Mouse (Mus musculus) retina, postnatal 7 days (tissue): Measurements from ENCODE around the gene Acad11.

Experiments
- DNase-seq: peaks from one replicate; pipeline ENCODE4 v3.0.0-alpha.2; 2012; ENCODE audit warnings: low read depth, low spot score

Gene Acad11

DNA sequence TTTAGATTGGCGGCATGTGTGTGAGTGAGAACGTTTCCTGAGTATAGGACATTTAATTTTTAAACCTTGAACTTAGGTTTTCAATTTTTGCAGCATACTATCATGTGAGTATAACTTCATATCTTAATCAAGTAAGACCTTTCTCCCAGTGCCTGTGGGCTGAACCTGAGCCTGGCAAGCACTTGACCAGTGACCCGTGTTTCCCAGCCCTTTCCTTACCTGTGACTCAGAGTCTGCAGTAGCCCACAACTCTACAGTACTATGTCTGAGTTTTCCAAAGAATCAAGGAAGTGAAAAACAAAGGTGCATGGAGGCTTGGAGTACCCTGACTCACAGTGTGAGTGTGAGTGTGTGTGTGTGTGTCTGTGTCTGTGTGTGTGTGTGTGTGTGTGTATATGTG is 16.9 kb downstream of the Acad11 start:
- no peak for DNase-seq

DNA sequence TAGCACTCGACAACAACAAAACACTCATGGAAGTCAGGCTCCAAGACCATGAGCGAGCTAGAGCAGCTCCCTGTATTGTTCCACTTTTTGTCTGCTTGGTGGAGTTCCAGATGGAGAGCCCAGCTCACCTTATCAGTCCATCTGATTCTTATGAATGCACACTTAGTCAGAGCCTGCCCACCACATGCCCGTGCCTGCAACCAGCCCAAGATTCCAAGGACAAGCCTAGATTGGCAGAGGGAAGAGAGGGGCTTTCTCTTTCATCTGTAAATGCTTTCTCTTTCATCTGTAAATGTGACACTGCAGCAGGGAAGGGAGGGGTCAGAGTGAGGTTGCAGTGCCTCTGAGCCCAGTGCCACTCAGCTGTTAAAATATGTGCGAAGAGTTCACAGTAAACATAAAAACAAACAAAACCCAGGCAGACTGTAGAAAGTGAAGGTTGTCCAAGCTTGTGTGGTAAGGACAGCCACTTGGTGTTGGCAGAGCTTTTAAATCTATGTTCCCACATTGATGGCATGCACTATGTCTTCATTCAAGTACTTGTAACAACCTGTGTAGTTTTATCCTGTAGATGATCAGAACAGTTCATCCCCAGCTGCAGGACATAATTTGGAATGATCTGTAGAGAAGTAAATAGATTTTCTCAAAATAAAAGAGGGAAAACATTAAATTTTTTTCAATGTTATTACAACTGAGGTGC is 22.7 kb downstream of the Acad11 start:
- no peak for DNase-seq

DNA sequence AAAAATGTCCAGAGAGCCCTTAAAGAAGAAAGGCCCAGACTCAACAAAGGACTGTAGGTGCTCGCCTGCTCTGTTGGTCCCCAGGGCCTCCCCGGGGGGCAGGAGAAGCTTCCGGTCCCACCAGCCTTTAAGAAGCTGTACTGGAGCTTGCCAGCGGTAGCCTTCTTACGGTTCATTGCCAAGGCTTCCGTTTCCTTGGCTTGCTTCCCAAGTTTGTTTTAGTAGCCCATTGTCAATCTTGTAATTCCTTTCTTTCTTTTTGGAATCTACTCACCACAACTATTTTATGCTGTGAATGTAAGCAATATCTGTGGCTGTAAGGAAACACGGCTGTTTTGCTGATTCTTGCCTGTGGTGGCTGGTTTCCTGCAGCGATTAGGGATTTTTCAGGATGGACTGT is 25.4 kb downstream of the Acad11 start:
- no peak for DNase-seq

- DNase-seq = no peak
Measured at GRCm38 (mm10) chr9:104092945-104093344, 29.8 kb downstream of the Acad11 start.

DNA sequence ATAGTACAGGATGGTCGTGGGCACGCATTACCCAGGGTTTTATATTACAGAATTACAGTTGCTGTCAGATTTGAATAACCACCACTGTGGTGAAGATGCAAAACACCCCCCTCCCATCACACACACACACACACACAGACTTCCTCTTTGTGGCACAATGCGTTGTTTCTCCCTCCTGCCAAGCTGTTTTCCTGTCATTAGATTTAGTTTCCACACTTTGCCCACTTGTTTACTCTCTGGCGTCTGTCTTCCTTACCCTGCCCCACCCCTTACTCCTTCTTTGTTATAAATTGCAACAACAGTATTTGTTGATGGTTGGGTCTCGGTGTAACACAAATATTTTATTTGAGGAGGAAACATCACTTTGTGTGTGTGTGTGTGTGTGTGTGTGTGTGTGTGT is 35.1 kb downstream of the Acad11 start:
- DNase-seq = no peak

GRCm38 (mm10) chr9:104099060-104099459 is 35.9 kb downstream of the Acad11 start:
- no peak for DNase-seq

- no peak for DNase-seq
Measured at GRCm38 (mm10) chr9:104100822-104101221, 37.6 kb downstream of the Acad11 start.

DNA sequence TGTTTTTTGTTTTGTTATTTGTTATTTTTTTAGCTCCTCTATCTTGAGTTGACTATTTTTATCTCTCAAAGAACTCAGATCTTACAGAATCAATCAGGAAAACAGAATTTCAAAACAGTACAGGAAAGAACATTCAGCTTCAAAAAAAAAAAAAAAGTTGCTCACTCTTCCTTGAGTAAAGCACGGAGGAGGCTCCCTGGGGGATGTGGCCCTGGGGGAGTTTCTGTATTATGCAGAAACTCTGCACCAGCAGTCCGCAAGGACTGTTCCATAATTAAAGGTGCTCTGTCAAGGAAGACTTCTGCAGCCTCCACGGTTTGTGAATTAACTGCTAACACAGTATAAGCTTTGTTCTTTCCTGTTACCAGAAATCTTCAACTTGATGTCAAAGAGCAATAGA is 38.3 kb downstream of the Acad11 start:
- no peak for DNase-seq

DNA sequence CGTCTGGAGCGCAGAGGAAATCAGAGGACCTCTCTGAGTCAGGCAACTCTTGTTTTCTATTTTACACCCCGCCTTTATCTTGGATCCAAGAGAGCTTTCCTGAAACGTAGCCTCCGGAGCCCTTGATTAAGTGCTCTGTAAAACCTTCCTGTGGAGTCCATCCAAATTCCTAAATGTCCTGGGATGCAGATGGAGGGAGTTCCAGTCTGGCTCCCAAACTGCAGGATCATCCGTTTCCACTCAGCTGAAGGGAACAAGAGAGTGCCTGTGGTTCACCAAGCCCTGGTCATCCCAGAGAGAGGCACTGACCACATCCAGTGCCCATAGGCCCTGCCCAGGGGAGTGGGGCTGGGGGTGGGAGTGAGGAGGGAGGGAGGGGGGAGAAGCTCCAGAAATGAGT is 39.1 kb downstream of the Acad11 start:
- DNase-seq = no peak

DNA sequence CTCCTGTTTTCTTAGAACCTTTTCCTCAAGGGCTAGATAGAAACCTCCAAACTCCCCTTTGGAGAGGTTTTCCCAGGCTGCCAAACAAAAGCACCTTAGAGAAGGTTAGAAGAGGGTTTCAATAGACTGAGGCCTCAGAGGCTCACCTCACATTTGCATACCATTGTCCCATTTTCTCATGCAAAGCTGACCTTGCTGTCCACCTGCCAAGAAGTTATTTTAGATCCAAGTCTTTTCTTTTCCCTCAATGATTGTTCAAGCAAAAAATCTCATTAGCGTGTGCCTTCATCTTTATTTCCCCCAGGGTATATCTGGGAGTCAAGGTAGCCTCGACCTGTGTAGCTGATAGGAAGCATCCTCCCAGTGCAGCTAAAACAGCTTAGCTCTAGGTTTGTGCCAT is 39.7 kb downstream of the Acad11 start:
- DNase-seq = no peak

DNA sequence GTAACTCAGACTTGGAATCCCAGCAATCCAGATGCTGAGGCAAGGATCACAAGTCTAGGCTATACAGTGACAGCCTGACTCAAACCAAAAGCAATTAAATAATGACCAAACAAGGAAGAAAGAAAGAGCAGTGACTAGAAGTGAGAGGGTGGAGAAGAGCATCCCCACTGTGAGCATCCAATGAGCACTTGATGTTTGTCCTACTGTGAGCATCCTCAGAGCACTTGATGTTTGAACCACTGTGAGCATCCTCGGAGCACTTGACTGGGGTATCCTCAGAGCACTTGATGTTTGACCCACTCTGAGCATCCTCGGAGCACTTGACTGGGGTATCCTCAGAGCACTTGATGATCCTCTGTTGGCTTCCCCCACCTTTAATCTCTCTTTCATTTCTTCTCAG is 41.8 kb downstream of the Acad11 start:
- no peak for DNase-seq

- no peak for DNase-seq
Measured at GRCm38 (mm10) chr9:104106930-104107329, 43.8 kb downstream of the Acad11 start.

DNA sequence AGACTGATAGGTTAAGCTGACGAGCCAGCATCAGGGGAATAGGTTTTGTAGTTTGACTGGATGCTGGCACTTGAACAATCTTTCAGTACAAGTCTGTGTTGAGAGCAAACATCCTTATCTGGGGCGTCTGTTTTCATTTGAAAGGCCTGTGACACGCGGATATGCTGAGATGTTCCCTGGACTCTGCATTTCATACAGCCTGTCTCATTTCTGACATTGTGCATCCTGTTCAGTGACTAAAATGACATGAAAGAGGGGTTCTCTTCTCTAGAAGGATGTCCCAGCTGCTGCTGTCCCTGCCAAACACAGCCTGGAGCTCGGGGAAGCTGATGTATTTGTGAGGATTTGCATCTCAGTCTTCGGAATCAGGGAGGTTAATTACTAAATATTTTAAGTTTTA is 44.3 kb downstream of the Acad11 start:
- DNase-seq = no peak

DNA sequence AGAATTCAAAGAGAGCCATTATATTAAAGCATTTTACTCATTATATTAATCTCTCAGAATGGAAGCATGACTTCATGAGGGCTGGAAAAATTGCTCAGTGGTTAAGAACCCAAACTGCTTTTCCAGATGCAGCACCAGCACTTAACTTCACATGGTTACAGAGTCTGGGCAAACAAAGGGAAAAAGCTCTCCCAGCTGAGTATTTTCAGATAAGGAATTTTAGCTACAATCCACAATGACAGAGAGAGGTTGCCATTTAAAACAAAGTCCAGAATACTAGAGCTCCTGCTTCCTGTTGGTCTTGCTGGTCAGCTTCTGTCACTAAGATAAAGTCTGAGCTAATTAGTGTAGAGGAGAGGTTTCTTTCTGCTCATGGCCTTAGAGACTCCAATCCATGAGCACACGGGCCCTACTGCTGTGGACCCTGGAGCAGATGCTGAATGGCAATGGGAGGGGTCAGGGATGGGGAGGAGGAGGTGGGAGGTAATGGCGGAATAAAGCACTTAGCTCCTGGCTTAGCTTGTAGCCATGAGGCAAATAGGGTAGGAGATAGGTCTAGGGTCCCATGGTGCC is 45.5 kb downstream of the Acad11 start:
- no peak for DNase-seq

DNA sequence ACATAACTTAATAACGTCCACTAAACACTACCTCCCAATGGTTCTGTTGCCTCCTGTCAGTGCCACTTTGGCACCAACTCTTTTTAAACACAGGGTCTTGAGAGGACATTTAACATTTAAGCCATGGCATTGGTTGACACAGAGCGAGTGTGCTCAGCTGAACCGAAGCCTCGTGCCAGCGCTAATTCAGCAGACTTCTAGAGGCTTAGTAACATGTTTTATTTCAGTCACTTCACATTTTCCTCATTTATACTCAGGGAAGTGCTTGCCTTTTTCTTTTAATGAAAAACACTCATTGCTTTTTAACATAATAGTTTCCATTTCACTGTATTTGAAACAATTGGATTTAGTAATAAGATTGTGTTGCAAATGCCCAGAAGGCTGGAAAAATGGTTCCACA is 46.0 kb downstream of the Acad11 start:
- DNase-seq = no peak

DNA sequence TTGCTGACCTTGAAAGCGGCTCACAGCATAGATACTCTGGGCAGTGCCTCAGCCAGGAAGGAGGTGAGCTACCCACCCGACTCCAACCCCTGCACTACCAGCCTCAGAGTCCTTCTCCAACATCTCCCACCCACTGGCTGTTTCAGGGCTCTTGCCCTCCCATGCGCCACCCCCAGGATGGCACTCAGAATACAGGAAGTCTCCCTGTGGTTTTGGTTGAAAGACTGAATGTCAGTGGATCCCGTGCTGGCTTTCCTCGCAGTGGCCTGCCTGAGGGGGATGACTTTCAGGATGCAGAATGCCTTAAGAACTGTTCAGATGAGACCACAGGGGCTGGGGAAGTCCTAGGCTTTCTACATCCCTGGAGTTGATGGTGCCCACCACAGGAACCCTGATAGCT is 59.9 kb downstream of the Acad11 start:
- DNase-seq = no peak

- DNase-seq = no peak
Measured at GRCm38 (mm10) chr9:104123622-104124021, 60.4 kb downstream of the Acad11 start.

- DNase-seq = no peak
Measured at GRCm38 (mm10) chr9:104126833-104127232, 63.7 kb downstream of the Acad11 start, which contains the start of gene Ackr4. Ackr4 (minus strand) TSS chr9:104126933.

GRCm38 (mm10) chr9:104128110-104128509 is 64.9 kb downstream of the Acad11 start:
- no peak for DNase-seq

GRCm38 (mm10) chr9:104130141-104130755 is 67.1 kb downstream of the Acad11 start:
- no peak for DNase-seq

GRCm38 (mm10) chr9:104140351-104140750 is 77.2 kb downstream of the Acad11 start:
- no peak for DNase-seq

DNA sequence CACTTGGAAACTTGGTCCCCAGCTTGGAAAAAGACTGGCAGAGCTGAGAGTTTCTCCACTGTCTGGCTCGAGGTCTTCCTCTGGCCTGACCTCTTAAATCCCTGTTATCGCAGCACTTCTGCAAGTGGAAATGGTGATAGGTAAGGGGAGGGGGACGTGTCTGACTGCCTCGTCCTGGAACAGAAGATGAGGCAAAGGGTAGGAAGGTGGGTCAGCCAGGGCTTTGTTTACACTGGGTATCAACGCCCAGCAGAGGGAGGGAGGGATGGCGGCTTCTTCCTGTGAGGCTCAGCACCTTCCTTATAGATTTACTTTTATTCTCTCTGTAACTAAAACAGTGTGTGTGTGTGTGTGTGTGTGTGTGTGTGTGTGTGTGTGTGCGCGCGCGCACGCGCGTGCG is 79.6 kb downstream of the Acad11 start:
- no peak for DNase-seq

DNA sequence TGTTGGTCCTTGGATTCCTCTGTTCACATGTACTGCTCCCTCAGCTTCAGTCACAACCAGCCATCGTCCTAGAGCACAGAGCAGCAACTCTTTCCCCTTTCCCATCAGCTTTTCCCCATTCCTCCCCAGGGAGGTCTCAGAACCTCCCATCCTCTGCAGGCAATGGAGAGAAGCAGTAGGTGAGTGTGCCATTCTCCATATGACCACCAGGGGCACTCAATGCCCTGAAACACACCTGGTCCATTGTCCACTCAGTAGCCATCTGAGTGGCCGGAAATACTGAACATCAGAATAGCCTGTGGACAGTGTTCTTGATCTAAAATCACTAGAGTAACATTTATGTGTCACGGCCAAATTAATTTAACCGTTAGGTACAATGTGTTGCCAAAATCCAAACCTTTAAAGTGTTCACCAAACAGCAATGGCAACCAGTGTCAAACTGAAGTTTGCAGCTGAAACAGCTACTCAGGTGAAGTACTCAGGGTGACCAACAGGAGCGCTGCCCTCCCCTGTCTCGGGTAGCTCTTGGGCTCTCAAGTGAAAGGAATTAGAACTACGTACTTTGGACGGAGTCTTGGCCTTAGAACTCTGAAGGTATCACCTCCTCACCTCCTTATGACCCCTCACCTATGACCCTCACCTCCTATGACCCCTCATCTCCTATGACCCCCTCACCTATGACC is 81.3 kb downstream of the Acad11 start:
- DNase-seq = no peak
